Mouse (Mus musculus): ENCODE data around the gene 4930453N24Rik.
A peak's percentile ranks its signal among the peaks of the same experiment; 100 is the strongest.

4930453N24Rik gene

DNA sequence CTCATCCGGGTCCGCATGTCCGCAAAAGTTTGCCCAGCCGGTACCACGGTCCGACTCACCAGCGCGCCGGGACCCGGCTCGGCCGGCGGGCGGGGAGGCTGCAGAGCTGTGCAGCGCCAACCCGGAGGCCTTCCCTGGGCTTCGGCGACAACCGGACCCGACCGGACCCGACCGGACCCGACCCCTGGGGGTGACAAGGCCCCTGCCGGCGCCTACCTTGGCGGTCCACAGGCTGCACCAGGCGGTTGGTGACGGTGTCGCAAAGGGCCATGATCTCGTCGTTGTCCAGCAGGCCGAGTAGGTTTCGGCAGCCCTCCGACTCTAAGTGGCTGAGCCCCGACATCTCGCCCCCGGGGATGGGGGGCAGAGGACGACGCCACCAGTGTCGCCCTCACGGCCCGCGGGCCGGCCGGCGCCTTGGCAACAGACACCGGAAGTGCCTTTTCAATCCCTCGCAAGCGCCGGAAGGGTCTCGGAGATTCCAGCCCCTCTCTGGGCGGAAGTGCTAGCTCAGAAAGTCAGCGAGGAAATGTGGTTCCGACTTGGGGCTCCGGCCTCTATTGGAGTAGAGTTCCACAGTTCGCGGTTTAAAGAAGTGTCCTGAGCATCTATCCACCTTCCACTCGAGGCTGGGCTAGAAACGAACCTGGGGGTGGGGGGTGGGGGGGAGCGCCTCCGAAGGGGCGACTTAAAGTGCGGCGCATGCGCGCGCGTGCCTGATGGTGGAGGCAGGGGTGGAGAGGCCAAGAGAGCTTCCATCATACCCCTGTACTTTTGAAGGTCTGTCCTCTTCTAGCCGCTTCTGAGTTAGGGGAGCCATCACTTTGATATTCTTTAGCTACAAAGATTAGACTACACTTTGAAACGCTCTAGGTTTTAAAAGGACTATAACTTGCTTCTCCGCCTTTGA lies at the start of gene 4930453N24Rik:
Gene 4930453N24Rik, minus strand, starts transcription at position 641 of the 910 bp plus-strand sequence.
- peak; percentile 88 for DNase-seq

DNA sequence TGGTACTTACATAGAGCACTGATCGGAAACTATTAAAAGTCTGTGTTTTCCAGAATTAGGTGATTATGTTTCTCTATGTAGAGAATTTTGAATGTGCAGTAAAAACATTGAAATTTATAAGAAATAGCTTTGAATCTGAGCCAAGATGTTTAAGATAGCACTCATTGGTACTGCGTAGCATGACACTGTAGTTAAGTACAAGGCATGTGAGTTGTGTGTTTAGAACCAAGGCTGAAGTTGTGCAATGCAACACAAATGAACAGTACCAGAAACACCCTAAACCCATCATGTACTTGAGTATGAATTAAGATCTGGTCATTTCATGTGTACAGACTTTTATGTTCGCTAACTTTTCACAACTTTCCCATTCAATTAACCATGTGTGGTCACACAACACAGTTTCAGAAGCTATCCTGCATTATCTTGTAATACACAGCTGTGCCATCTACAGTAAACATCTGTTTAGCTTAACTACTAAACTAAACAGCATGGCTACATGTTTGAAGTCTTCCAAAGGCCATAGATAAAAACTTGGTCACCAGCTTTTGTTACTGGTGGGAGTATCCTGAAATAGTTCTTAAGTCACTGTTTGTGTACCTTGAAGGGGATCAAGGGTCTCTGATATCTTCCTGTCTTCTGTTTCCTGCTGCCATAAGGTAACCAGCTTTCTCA lies 46.3 kb upstream of the 4930453N24Rik start:
- no peak for DNase-seq

DNA sequence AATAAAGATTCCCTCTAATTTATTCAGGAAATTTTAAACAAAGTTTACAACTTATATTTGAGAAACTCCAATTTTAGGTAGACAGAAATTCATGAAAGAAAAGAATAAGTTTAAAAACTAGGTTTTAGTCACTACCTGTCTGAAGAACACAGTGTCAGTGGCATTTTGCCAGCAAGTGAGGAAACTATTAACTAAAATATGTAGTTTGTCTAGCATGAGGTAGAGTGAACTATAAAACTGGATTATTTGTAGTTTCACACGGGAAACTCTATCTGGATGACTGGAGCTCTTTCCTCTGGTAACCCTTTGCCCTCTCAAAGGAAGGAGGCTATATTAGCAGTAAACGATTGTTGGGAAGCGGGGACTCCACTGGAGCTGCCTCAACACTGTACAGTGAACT lies 32.1 kb upstream of the 4930453N24Rik start:
- DNase-seq, result no peak

DNA sequence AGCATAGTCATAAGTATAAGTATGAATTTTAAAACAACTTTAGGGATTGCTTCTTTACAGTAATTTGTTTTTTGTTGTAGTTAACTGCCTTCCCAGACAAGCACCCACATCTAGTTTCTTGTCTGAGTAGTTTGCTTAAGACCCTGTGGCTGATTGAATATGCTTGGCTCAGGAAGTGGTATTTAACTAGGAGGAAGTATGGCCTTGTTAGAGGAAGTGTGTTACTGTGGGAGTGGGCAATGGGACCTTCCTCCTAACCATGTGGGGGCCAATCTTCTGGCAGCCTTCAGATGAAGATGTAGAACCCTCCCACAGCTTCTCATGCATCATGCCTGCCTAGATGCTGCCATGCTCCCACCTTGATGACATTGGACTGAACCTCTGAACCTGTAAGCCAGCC lies 30.7 kb upstream of the 4930453N24Rik start:
- DNase-seq, result peak; percentile 6

DNA sequence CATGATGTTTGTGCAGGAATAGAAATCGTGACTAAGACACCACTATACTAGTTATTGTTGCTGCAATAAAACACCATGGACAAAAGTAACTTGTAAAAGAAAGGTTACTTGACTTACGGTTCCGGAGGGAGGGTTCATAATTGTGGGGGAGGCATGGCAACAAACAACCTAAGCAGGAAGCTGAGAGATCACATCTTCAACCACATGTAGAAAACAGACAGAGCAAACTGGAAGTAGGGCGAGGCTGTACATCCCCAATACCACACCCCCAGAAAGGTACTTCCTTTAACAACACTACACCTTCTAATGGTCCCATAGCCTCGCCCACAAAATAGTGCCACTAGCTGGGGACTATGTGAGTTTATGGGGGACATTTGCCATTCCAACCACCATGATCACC lies 29.4 kb upstream of the 4930453N24Rik start:
- DNase-seq, result peak; percentile 4

DNA sequence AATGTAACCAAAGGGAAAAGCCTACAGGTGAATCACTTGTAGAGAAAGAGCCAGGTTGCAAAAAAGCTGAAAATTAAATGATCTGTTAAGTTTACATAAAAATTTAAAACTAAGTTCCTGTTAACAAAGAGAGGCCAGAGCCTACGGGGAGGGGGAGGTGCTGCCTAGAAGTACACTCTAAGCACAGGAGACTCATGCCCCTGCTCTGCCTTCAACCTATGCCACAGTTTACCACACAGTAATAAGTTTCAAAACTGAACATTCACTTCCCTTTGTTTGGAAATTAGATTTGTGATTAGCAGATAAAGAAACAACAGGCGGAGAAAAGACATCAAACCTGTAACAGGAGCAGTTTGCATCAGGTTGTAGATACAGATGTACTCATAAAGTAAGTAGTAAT lies 23.8 kb upstream of the 4930453N24Rik start:
- DNase-seq, result peak; percentile 10

DNA sequence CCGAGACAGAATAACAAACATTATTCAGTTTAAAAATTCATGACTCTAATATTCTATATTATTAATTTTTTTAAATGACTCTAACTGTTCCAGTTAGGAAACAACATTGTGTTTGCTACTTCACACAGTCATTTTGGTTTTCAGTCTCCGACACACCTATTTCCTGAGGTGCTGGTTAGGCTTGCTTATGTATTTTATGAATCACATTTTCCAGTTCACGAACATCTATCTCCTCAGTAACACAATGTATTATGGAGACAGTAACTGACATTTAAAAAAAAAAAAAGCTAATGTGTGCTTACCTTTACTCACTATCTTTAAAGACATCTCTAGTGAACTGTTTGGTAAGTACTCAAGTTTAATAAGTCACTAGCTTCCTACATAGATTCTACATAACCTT lies 18.7 kb upstream of the 4930453N24Rik start:
- no peak for DNase-seq

DNA sequence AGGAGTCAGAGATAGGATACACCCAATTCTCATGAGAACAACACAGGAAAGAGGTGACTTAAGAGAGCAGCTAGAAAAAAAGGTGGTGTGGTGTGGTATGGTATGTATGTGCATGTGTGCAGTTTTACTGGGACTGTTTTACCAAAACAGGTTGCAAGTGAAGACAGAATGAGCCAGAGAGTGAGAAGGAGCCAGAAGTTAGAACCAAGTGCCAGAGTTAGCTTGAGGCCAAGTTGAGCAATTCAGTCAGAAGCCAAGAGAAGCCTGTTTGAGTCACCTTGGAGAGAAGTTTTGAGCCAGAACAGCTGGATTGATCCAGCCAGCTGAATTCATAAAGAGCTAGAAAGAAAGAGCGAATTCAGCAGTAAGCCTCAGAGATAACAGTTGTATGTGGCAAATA lies 4.6 kb upstream of the 4930453N24Rik start:
- DNase-seq, result no peak

DNA sequence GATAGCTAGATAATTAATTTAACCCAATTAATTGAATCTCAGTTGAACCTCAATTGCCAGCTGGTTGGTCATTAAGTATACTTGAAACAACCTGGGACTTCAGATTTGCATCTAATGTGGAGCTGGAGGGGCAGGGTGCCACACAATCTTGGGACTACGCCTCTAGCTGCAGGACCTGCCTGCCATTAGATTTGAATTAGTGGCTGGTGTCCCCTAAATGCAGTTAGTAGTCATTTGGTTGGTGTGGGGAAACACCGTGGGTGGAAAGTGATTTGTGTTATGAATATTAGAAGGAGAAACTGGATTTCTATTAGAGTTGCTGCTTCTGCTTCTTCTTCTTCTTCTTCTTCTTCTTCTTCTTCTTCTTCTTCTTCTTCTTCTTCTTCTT lies 464 bp upstream of the 4930453N24Rik start:
- no peak for DNase-seq

DNA sequence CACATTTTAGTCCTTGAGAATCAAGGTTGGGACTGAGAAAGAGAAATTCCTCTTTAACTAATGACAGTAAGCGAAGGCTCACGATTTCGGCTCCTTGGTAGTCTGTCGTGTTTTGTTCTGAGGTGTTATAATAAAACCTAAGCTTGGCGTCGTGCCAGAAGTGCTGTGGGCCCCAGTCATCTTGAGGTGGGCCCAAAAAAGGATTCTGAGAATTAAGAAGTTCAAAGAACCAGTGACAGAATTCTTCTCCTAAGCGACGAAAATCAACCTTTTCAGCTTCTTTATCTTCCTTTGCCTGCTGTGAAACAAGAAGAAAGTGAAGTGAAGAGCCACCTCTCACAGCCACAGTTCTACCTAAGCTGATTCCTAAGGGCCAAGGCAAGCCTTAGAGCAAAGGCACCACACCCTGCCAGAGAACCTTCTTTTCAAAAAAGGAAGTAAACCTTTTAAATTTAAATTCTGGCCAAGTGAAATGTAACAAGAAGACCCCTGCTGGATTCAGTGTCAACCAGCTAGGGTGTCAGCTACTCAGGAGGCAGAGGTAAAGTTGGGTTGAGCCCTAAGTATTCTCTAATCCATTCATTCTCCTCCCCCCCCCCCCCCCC lies 4.2 kb downstream of the 4930453N24Rik start:
- DNase-seq, result no peak

DNA sequence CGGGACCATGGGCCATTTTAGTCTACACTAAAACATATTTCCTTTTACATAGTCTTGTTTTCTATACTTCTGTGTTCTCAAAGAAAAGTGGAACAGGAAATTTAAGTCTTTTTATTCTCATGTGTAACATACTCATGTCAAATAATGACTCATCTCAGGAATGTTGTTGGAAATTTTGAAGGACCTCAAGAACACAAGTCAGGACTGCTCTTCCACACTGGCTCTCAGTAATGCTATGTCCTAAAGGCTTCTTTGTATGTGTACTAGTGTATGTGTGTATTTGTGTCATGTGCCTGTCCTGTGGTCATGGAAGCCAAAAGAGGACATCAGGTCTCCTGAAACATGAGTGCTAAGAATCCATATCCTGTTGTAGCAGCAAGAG lies 11.7 kb downstream of the 4930453N24Rik start:
- DNase-seq, result no peak

DNA sequence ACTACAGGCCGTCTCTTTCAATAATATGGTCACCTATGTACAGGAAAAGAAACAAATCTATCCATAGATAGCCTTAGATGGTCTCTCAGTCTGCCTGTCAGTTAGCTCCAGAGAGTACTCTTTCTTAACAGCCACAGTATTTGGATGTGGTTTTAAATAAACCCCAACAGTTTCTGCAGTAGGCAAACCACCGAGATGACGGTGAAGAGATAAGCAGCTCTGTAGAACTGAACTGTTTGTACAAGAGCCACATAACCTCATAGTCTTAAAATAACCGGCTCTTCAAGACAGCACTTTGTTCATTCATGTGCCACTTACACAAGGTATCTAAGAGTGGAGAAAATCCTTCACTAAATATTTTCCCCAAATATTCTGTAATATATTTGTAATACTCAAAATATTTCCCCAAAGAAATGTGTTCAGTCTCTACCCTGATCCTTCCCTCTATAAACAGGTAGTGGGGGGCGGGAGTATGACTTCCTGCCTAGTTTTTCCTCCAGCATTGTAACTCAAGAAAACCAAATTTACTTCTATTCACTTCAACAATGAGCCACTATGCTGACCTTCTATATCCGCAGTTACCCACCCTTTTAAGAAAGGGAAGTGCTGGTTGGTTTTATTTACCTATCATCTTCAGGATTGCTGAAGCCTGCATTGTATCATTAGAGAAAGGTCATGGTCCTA lies 12.3 kb downstream of the 4930453N24Rik start:
- DNase-seq, result peak; percentile 73

DNA sequence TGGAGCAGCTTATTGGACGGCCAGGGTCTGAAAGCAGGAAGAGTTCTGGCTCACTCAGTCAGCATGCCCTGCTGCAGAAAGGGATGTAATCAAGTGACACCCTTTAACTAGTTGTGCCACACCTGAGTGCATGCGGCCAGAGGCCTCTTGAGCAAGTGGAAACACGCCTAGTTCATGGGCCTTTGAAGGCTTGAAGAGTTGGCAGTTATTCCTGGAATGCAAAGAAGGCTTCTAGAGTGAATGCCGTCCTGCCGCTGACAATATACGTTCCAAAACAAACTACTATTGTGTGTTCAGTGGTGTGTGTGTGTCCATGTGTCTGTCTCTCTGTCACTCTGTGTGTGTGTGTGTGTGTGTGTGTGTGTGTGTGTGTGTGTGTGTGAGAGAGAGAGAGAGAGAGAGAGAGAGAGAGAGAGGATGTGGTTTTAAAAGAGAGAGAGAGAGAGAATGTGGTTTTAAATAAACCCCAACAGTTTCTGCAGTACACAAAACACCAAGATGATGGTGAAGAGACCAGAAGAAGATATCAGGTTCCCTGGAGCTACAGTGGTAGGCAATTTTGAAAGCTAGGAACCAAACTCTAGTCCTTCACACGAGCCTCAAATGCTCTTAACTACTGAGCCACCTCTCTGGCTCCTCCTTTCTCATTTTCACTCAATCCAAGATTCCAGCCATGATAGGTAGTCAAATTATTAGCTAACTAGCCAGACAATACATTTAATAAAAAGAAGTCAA lies 13.1 kb downstream of the 4930453N24Rik start:
- DNase-seq, result peak; percentile 73

DNA sequence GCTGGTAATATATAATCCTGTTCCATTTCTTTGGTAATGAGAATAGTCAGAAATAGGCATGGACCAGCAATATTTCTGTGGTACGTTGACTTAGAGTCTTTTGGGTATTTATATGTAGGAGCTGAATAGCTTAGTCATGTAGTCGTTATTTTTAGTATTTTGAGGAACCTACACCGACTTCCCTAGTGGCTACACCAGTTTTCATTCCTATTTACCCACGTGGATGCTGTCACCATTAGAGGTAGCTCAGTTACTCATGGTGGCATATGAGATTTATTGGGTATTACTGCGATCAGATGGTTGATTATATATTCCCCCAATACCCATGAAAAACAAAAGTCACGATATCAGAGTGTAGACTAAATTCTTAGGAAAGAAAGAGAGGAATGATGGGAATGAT lies 14.6 kb downstream of the 4930453N24Rik start:
- DNase-seq, result no peak

DNA sequence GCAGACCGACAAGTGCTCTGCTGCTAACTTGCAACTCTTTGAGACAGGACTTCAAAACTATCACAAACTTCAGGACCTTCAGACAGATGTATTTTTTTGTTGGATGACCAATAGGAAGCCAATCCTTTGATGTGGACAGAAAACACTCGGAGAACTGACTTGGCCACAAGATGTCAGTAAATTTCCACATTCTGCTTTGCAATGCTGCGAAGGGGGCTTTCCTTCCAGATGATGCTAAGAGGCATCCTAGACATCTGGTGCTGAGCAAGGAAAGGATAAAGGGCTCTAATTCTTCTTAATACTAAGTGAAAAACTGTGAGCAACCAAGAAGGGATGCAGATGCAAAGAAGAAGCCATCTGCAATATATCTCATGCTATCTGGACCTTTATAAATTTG lies 16.2 kb downstream of the 4930453N24Rik start:
- DNase-seq, result peak; percentile 42

DNA sequence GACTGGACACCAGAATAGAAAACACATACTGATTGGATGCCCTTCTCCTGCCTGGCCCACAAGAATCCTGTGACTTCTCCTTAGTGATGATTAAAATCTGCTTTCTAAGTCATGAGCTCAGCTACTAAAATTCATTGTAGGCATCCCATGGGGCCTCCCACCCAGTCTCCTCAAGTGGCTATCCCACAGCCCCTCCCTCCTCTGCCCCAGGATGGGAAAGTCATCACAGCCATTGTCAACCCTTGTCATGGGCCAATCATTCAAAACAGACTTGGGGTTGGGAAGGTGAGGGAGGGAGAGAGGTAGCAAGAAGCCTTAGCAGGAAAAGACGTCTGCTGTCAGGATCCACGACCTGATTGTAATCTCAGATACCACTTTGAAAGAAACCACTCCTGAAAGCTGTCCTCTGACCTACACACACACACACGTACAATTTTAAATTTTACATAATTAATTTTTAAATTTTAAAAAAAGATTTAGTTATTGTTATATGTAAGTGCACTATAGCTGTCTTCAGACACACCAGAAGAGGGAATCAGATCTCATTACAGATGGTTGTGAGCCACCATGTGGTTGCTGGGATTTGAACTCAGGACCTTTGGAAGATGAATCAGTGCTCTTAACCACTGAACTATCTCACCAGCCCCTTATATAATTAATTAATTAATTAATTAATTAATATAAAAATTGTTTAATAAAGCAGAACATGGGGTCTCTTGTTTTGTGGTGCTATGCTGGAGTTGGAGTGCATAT lies 16.8 kb downstream of the 4930453N24Rik start:
- DNase-seq, result no peak

DNA sequence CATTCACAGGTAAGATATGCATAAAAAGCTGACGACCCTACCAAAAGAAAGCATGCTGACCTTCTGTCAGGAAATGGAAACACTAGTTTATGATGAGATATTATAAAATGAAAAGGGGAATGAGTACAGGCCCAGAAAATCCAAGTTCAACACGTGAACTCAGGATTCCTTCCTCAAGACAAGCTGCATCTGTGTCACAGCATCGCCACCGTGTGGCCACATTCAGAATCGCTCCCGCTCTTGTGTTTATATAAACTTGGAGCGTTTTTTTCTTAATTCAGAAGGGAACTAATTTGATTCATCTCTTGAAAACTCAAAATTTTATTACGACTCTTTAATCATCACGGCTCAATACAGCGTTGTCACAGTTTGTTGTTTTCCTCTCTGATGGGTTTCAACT lies 22.7 kb downstream of the 4930453N24Rik start:
- DNase-seq, result peak; percentile 88

DNA sequence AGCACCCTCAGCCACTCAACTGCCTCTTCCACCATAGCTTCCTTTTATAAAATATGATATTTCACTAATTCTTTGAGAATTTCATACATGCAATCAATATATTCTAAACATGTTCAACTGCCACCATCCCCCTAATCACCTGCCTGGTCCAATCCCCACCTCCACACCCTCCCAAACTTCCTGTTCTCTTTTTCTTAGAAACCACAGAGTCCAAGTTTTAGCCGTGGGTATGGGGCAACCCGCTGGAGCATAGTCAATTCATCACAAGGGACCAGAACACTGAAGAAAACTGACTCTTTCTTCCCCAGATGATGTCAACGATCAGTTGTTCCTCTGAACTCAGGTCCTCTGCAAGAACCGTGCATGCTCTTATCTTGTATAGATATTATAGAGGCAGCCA lies 25.9 kb downstream of the 4930453N24Rik start:
- no peak for DNase-seq

DNA sequence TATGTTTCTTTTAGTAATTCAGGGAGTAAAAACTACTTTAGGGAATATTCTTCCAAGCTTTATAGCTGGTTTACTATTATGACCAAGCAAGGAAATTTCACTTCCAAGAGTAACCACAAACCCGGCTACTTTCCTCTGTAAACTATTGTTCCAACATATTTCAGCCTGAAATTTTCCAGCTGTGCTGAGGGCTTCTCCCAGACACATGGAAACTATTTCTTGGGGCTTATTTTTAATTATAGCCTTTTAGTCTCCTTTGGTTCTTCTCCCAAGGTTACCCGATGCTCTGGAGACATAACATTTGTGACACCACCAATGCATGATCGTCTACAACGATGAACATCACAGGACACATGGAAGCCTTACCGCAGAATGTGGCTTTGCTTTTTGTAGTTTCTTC lies 33.7 kb downstream of the 4930453N24Rik start:
- DNase-seq, result no peak

DNA sequence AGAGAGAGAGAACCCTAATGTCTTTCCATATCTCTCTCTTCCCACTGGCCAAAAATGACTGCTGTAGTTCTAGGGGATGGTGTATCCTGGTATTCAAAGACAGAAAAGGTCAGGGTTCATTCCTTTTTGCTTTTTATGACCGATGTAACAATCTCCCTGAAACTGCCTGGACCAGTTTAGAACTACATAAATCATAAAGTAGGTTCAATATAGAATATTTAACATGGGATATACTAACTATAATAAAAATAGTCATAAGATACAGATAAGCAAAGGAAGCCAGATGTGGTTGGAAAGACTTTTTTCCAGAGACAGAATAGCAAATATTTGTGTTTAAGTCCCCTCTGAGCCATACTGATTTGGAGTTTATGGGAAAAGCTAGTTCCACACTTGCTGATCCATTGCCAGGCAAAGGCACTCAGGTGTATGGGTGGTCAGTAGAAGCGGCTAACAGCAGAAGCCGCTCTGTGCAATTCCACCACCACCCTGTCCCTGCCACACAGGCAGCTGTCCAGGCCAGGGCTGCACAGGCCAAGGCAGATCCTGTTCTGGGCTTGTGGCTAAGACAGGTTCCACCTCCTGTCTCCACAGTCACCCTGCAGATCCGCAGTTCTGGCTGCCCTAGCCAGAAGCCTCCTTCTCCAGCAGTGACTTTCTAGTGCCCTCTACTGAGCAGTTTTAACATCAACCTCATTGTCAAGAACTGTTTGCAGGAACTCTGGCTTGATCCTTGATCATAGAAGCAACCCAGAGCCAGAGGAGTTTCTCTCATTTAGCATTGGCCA lies 47.5 kb downstream of the 4930453N24Rik start:
- DNase-seq, result peak; percentile 14

DNA sequence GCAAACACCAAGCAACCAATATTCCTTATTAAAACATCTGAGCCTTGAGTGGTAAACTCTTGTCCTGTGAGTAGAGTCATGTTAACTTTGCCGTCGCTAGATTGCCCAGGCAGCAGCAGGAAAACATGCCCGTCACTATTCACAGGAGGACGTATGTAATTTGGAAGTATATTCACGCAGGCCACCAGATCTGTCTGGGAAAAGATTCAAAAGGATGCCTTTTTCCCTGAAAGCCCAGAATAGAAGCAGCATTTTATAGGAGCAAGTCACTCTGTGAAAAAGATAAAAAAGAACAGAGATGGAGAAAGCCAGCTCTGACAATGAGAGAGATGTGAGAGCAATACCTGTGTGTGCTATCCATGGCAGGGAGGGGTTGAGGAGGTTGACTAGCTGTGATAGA lies 49.4 kb downstream of the 4930453N24Rik start:
- no peak for DNase-seq

Data from lung, postnatal 36 days (tissue).